Mouse (Mus musculus): Measurements from ENCODE around the gene Gm45261.

- TF ChIP-seq CTCF (IDR thresholded peaks at IDR 0.05; ENCODE audit: insufficient read depth, low read length), result no peak
- no peak for TF ChIP-seq POLR2A (IDR thresholded peaks at IDR 0.05; ENCODE audit: borderline replicate concordance, extremely low read depth, low read depth, low read length)
Observed at GRCm38 (mm10) chr1:80410229-80410973, 50.8 kb downstream of the Gm45261 start.

Data from lung, adult 2 months (tissue).